Mouse (Mus musculus): Measurements from ENCODE around the gene Hoxa4.

The Hoxa4 gene

DNA sequence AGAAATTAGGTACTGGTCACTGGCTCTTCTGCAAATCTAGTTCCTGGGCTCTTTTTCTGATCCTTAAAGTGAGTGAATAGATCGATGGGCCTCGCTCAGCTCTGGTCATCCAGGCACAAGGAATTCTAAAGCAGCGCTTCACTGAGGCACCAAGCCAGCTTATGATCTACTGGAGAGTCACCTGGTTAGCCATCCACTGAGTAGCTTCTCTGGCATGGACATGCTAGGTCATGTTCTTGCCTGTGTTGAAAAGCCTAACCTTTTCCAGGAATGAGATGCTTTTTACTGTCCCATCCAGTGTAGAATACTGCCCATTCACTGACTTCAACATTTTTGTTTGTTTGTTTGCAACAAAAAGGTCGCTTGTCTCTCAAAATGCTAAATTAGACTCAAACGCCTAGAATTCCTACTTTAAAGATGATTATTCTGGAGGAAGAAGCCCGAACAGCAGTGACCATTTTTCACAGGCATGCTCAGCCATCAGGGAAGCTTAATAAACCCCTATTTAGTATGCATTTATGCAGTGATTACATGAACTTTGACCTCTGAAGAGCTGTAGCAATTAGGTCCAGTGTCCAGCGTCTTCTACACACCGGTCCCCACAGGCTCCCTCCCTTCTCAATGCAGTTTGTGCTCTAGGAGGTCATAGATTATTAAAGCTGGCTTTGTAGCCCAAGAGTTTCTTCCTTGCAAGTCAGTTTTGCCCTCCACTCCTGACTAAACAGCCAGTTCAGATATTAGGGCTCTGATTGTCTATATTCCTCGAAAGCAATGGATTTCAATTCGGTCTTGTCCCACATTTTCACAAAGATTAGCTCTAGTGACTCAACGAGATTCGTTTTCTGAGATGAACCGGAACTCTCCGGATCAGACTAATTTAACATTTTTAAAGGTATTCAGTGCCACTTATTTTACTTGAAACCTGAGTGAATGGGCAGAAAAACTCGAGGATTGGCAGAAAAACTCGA, 39.0 kb downstream of the Hoxa4 start:
- no peak for DNase-seq (ENCODE audit: low spot score in 2 of 2)

- no peak for DNase-seq (ENCODE audit: low spot score in 2 of 2)
Measured at GRCm38 (mm10) chr6:52151571-52151970, 40.0 kb downstream of the Hoxa4 start.

- no peak for DNase-seq (ENCODE audit: low spot score in 2 of 2)
Measured at GRCm38 (mm10) chr6:52150401-52150966, 41.1 kb downstream of the Hoxa4 start.

Measured in natural killer cell, adult 2 months (primary cell).